Mouse (Mus musculus) hindbrain, postnatal 0 days (tissue): ENCODE data around the gene Ubac2. TPM values are rescaled to one million over a fixed set of nuclear protein-coding genes. Genes with fewer than 3 reads are reported as not detected.

Experiments used
- ATAC-seq: fragments of 200-750 bp; cut with Nextera tagmentation; 2 replicates; pipeline ENCODE4 v1.8.0; 2017; ENCODE audit warnings: mild to moderate bottlenecking, moderate TSS enrichment, moderate library complexity
- DNase-seq: peaks from one replicate; pipeline ENCODE4 v3.0.0-alpha.2; 2015; ENCODE audit warnings: low spot score
- H3K27ac ChIP-seq: fragments of 300-500 bp; sonication (generic); 2 replicates; pipeline ENCODE4 v1.5.1; 2014; ENCODE audit warnings: mild to moderate bottlenecking
- H3K27me3 ChIP-seq: fragments of 300-500 bp; sonication (generic); 2 replicates; pipeline ENCODE4 v1.6.1; 2014; ENCODE audit warnings: low read length, mixed read lengths; ENCODE audit not compliant: insufficient read depth
- H3K36me3 ChIP-seq: fragments of 300-500 bp; sonication (generic); 2 replicates; pipeline ENCODE4 v1.6.1; 2014; ENCODE audit warnings: low read length, mixed read lengths; ENCODE audit not compliant: insufficient read depth
- H3K4me1 ChIP-seq: fragments of 300-500 bp; sonication (generic); 2 replicates; pipeline ENCODE4 v1.6.1; 2014; ENCODE audit warnings: antibody characterized with exemption, low read length, mixed read lengths; ENCODE audit not compliant: insufficient read depth
- H3K4me2 ChIP-seq: fragments of 300-500 bp; sonication (generic); 2 replicates; pipeline ENCODE4 v1.6.1; 2014; ENCODE audit warnings: low read depth, mild to moderate bottlenecking, low read length, moderate library complexity, mixed read lengths
- H3K4me3 ChIP-seq: fragments of 300-500 bp; sonication (generic); 2 replicates; pipeline ENCODE4 v1.5.1; 2014; ENCODE audit warnings: low read length
- H3K9ac ChIP-seq: fragments of 300-500 bp; sonication (generic); replicated peaks from 2 replicates; pipeline ENCODE4 v1.6.1; 2014; ENCODE audit warnings: mild to moderate bottlenecking, low read length, moderate library complexity, mixed read lengths
- H3K9me3 ChIP-seq: fragments of 300-500 bp; sonication (generic); 2 replicates; pipeline ENCODE4 v1.6.1; 2016; ENCODE audit warnings: low read length, mixed read lengths
- CTCF ChIP-seq: IDR thresholded peaks from 2 replicates; pipeline ENCODE4 v1.5.1; 2016; ENCODE audit warnings: antibody characterized with exemption, control low read depth, low read depth
- WGBS: fragments of 180-500 bp; shearing (Covaris S2); extraction: QIAGEN DNeasy Blood & Tissue Kit; methylation state at CpG from one replicate; pipeline ENCODE4 v1.1.7; 2014; 5-methylcytosine and 5-hydroxymethylcytosine counted together
- polyA plus RNA-seq: library from polyadenylated mRNA; unstranded; fragments of >200 nt; fragmentation: Nextera tagmentation; extraction: Ambion mirVana; gene quantifications from 2 replicates; pipeline ENCODE4 v1.2.1, GENCODE M21; 2015
- total RNA-seq: library from RNA; depleted of rRNA; stranded (reverse); fragments of >200 nt; gene quantifications from 2 replicates; pipeline ENCODE4 v1.2.3, GENCODE M21; 2014

Gene Ubac2
- total and polyA plus RNA-seq, 2 experiments from 2014 or later = 45.6 to 55.4 TPM

- H3K4me2 ChIP-seq = no peak overlapping the region
- WGBS = 66% methylated on average over 5 of the region's 5 CpGs
- no peak overlapping the region for H3K4me3 ChIP-seq
- no peaks in the 10 kb centered on the region for H3K9me3 ChIP-seq
- H3K4me1 ChIP-seq = no peaks in the 10 kb centered on the region
- ATAC-seq = no peak
- DNase-seq = no peak
- H3K27ac ChIP-seq = no peak overlapping the region
- no peaks in the 10 kb centered on the region for H3K27me3 ChIP-seq
- no peak for TF ChIP-seq CTCF
- H3K36me3 ChIP-seq = no peaks in the 10 kb centered on the region
- no peak overlapping the region for H3K9ac ChIP-seq
Observed at GRCm38 (mm10) chr14:121894511-121895135, 16.2 kb downstream of the Ubac2 start.

- no peaks in the 10 kb centered on the region for H3K9me3 ChIP-seq
- no peak overlapping the region for H3K27ac ChIP-seq
- H3K4me1 ChIP-seq = no peaks in the 10 kb centered on the region
- no peak for TF ChIP-seq CTCF
- no peak overlapping the region for H3K9ac ChIP-seq
- no peaks in the 10 kb centered on the region for H3K27me3 ChIP-seq
- WGBS = 85% methylated on average over 4 of the region's 4 CpGs
- no peak overlapping the region for H3K4me2 ChIP-seq
- no peaks in the 10 kb centered on the region for H3K36me3 ChIP-seq
- ATAC-seq = no peak
- no peak for DNase-seq
- H3K4me3 ChIP-seq = no peak overlapping the region
Observed at GRCm38 (mm10) chr14:121895316-121895715, 16.9 kb downstream of the Ubac2 start.

GRCm38 (mm10) chr14:121896126-121897090 is 18.0 kb downstream of the Ubac2 start:
- ATAC-seq (no peak), DNase-seq (no peak)
- Histone ChIP-seq H3K27ac (no peak overlapping the region), H3K9ac (no peak overlapping the region), H3K9me3 (no peaks in the 10 kb centered on the region), H3K4me2 (no peak overlapping the region), H3K27me3 (no peaks in the 10 kb centered on the region), H3K4me3 (no peak overlapping the region), H3K36me3 (no peaks in the 10 kb centered on the region), H3K4me1 (no peaks in the 10 kb centered on the region)
- WGBS = 77% methylated on average over 6 of the region's 6 CpGs
- no peak for TF ChIP-seq CTCF

GRCm38 (mm10) chr14:121897773-121898172 is 19.4 kb downstream of the Ubac2 start:
- Histone ChIP-seq H3K4me1 (no peaks in the 10 kb centered on the region), H3K27ac (no peak overlapping the region), H3K4me2 (no peak overlapping the region), H3K9me3 (no peaks in the 10 kb centered on the region), H3K9ac (no peak overlapping the region), H3K36me3 (no peaks in the 10 kb centered on the region), H3K4me3 (no peak overlapping the region), H3K27me3 (no peaks in the 10 kb centered on the region)
- no peak for TF ChIP-seq CTCF
- DNase-seq (no peak), ATAC-seq (no peak)
- 78% methylated on average over 2 of the region's 2 CpGs for WGBS

GRCm38 (mm10) chr14:121898509-121898908 is 20.1 kb downstream of the Ubac2 start:
- no peaks in the 10 kb centered on the region for H3K9me3 ChIP-seq
- DNase-seq (no peak), ATAC-seq (no peak)
- H3K27ac ChIP-seq = no peak overlapping the region
- no peak for TF ChIP-seq CTCF
- 91% methylated on average over 11 of the region's 11 CpGs for WGBS
- H3K36me3 ChIP-seq = no peaks in the 10 kb centered on the region
- no peak overlapping the region for H3K9ac ChIP-seq
- H3K4me1 ChIP-seq = no peaks in the 10 kb centered on the region
- no peak overlapping the region for H3K4me2 ChIP-seq
- H3K4me3 ChIP-seq = no peak overlapping the region
- no peaks in the 10 kb centered on the region for H3K27me3 ChIP-seq

GRCm38 (mm10) chr14:121899071-121899470 is 20.7 kb downstream of the Ubac2 start:
- Histone ChIP-seq H3K4me2 (no peak overlapping the region), H3K36me3 (no peaks in the 10 kb centered on the region), H3K27me3 (no peaks in the 10 kb centered on the region), H3K27ac (no peak overlapping the region), H3K4me3 (no peak overlapping the region), H3K4me1 (no peaks in the 10 kb centered on the region), H3K9ac (no peak overlapping the region), H3K9me3 (no peaks in the 10 kb centered on the region)
- TF ChIP-seq CTCF = no peak
- DNase-seq (no peak), ATAC-seq (no peak)
- 88% methylated on average over 3 of the region's 3 CpGs for WGBS

- 90% methylated on average over 6 of the region's 6 CpGs for WGBS
- no peaks in the 10 kb centered on the region for H3K4me1 ChIP-seq
- DNase-seq (no peak), ATAC-seq (no peak)
- no peak for TF ChIP-seq CTCF
- no peak overlapping the region for H3K9ac ChIP-seq
- no peaks in the 10 kb centered on the region for H3K27me3 ChIP-seq
- H3K27ac ChIP-seq = no peak overlapping the region
- no peak overlapping the region for H3K4me3 ChIP-seq
- H3K36me3 ChIP-seq = peaks cover 4% of the 10 kb centered on the region; the same call in 1 of the 2 replicates
- H3K9me3 ChIP-seq = no peaks in the 10 kb centered on the region
- no peak overlapping the region for H3K4me2 ChIP-seq
Observed at GRCm38 (mm10) chr14:121901511-121901910, 23.1 kb downstream of the Ubac2 start.
